Comparison of ENCODE assay signal across 24 mouse cellular contexts in the genomic region with DNA sequence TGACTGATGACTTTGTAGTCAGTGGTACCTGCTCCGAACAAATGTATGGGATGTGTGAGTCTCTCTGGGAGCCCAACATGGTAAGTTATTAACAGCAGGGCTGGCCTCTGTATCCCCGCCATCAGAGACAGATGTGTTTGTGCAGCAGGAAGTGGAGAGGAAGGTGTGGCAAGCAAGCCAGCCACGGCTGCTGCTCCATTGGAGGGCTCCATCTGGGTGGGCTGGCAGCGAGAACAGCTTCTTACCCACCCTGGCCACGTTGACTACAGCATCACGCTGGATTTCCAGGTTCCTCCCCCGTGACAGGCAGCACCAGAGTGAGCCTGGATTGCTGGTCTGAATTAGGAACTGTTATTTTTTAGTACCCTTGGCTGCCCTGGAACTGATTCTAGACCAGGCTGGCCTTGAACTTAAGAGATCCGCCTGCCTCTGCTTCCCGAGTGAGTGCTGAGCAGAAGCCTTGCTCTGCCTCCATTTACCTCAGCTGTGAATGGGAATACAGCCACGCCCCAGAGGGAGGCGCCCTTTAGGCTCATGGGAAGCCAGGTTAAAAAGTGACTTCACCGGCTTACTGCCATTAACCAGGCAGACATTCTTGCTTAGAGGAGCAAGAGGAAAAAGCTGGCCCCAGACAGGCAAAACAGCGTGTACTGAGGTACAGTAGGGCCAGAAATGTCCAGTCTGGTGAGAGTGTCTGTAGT. TPM values are rescaled to one million over a fixed set of nuclear protein-coding genes. Genes with fewer than 3 reads are reported as not detected.
DNase-seq lines count a peak whose midpoint lies in the region; ATAC-seq and TF ChIP-seq lines count a peak whose summit lies in the region.
"Had no signal": no experiment of that assay in that cellular context is flagged by ENCODE, and none has a peak within 500 bp of the region (broad histone marks: within the 10 kb centered on the region; RNA-seq: fewer than 3 reads in every experiment).

No protein-coding gene starts in this region.

- intact Hi-C loops in gastrocnemius, adult 2 months (cut with DNase I), result no loop called here

- H3K36me3 ChIP-seq in limb, embryonic 15.5 days, result peaks cover 62% of the 10 kb centered on the region
- peaks cover 36% of the 10 kb centered on the region for H3K36me3 ChIP-seq in intestine, postnatal 0 days (ENCODE audit: control insufficient read depth, insufficient read depth)

- no peak overlapping the region for H3K9ac ChIP-seq in limb, embryonic 15.5 days
- no peak overlapping the region for H3K9ac ChIP-seq in intestine, postnatal 0 days (ENCODE audit: low read depth, low read length)
- H3K9ac ChIP-seq: heart, embryonic 13.5 days; hindbrain, embryonic 14.5 days; limb, embryonic 13.5 days; liver, embryonic 14.5 days; midbrain, embryonic 13.5 days; neural tube, embryonic 15.5 days had no signal

- 73% methylated on average over 13 of the region's 13 CpGs for WGBS in limb, embryonic 15.5 days
- WGBS in intestine, postnatal 0 days, result 70% methylated on average over 13 of the region's 13 CpGs

- TF ChIP-seq CTCF in gastrocnemius, adult 2 months (IDR thresholded peaks at IDR 0.05), result no peak
- no peak for TF ChIP-seq CTCF in intestine, postnatal 0 days (IDR thresholded peaks at IDR 0.05; ENCODE audit: low read depth)

- H3K27ac ChIP-seq in gastrocnemius, adult 2 months, result peak overlapping the region; percentile 87
- 0 out of 2 replicates have a peak overlapping the region, but pooled peaks have one; percentile 4 for H3K27ac ChIP-seq in limb, embryonic 15.5 days
- H3K27ac ChIP-seq in intestine, postnatal 0 days (ENCODE audit: low read depth, low read length), result no peak overlapping the region
- H3K27ac ChIP-seq: heart, embryonic 13.5 days; hindbrain, embryonic 14.5 days; left cerebral cortex, adult 2 months; limb, embryonic 13.5 days; liver, embryonic 14.5 days; midbrain, embryonic 13.5 days; neural tube, embryonic 15.5 days had no signal

- no peak for DNase-seq in gastrocnemius, adult 2 months
- DNase-seq in gastrocnemius, postnatal 25 days, result no peak
- peak; percentile 54 for DNase-seq in 416B (ENCODE audit: low read depth)
- DNase-seq in ZHBTc4 (ENCODE audit: low read depth, low spot score), result peak; percentile 65
- DNase-seq in lung, postnatal 10 days, result no peak
- DNase-seq in left cerebral cortex, adult 8-10 months (ENCODE audit: low spot score in 2 of 2), result no peak
- DNase-seq: adrenal gland, postnatal 10 days; cerebellum, postnatal 10 days; embryo, embryonic 11 days; heart, adult 18-20 months; layer of hippocampus, adult 9-11 months; right cerebral cortex, postnatal 14 days; spleen, adult 18-20 months had no signal

- no peaks in the 10 kb centered on the region for H3K27me3 ChIP-seq in limb, embryonic 15.5 days
- H3K27me3 ChIP-seq in intestine, postnatal 0 days (replicated peaks; ENCODE audit: control insufficient read depth, insufficient read depth, low read length), result no peaks in the 10 kb centered on the region
- H3K27me3 ChIP-seq: heart, embryonic 13.5 days; limb, embryonic 13.5 days; midbrain, embryonic 13.5 days; neural tube, embryonic 15.5 days had no signal

- no peak overlapping the region for H3K4me2 ChIP-seq in limb, embryonic 15.5 days
- H3K4me2 ChIP-seq in intestine, postnatal 0 days (replicated peaks; ENCODE audit: low read depth), result no peak overlapping the region
- H3K4me2 ChIP-seq: heart, embryonic 13.5 days; hindbrain, embryonic 14.5 days; limb, embryonic 13.5 days; midbrain, embryonic 13.5 days; neural tube, embryonic 15.5 days had no signal

- H3K4me1 ChIP-seq in limb, embryonic 15.5 days, result no peaks in the 10 kb centered on the region
- no peaks in the 10 kb centered on the region for H3K4me1 ChIP-seq in intestine, postnatal 0 days (replicated peaks; ENCODE audit: control insufficient read depth, insufficient read depth, low read length)
- H3K4me1 ChIP-seq: limb, embryonic 13.5 days; midbrain, embryonic 13.5 days had no signal

- no peaks in the 10 kb centered on the region for H3K9me3 ChIP-seq in limb, embryonic 15.5 days
- no peaks in the 10 kb centered on the region for H3K9me3 ChIP-seq in intestine, postnatal 0 days (ENCODE audit: control insufficient read depth)
- H3K9me3 ChIP-seq: heart, embryonic 13.5 days; limb, embryonic 13.5 days; midbrain, embryonic 13.5 days; neural tube, embryonic 15.5 days had no signal

- ATAC-seq in limb, embryonic 15.5 days (ENCODE audit: insufficient number of reproducible peaks, low FRiP score, low TSS enrichment, low read depth), result no peak
- no peak for ATAC-seq in intestine, postnatal 0 days
- ATAC-seq: CD4-positive, CD25-positive, alpha-beta regulatory T cell, adult 4 months; intestine, embryonic 16.5 days; midbrain, embryonic 13.5 days had no signal

- peak overlapping the region; percentile 8; the same call in 1 of the 2 replicates for H3K4me3 ChIP-seq in gastrocnemius, adult 2 months
- H3K4me3 ChIP-seq in limb, embryonic 15.5 days, result no peak overlapping the region
- no peak overlapping the region for H3K4me3 ChIP-seq in intestine, postnatal 0 days (ENCODE audit: low read depth, low read length)
- H3K4me3 ChIP-seq: heart, embryonic 13.5 days; left cerebral cortex, adult 2 months; limb, embryonic 13.5 days; midbrain, embryonic 13.5 days; neural tube, embryonic 15.5 days had no signal

RNA-seq across cellular contexts. Expression of gene Psmb3, which starts 8.2 kb away (rescaled TPM):
- total RNA-seq in gastrocnemius, adult 2 months (2021), result 100 to 1,000 TPM; 141 to 159 TPM
- 100 to 1,000 TPM; 128 TPM for total RNA-seq in gastrocnemius, postnatal 25 days (2021)
- 413 and 414 TPM in 2 replicates for polyA plus RNA-seq in limb, embryonic 15.5 days (2015; fragmentation: Nextera tagmentation; extraction: Ambion mirVana)
- polyA plus RNA-seq in intestine, postnatal 0 days (2015; fragmentation: Nextera tagmentation; extraction: Ambion mirVana), result 391 and 439 TPM in 2 replicates
- 100 to 1,000 TPM; 117 to 140 (median 132) TPM for total RNA-seq in left cerebral cortex, adult 8-10 months (2022)

RNA-seq across cellular contexts. Expression of gene Pcgf2, which starts 11.1 kb away (rescaled TPM):
- 1 to 10 TPM; 1.7 to 2.9 TPM for total RNA-seq in gastrocnemius, adult 2 months (2021)
- total RNA-seq in gastrocnemius, postnatal 25 days (2021), result 1 to 10 TPM; 2.4 to 3.3 TPM
- 13.1 and 14.7 TPM in 2 replicates for polyA plus RNA-seq in limb, embryonic 15.5 days (2015; fragmentation: Nextera tagmentation; extraction: Ambion mirVana)
- 7.9 and 8.9 TPM in 2 replicates for polyA plus RNA-seq in intestine, postnatal 0 days (2015; fragmentation: Nextera tagmentation; extraction: Ambion mirVana)
- 10 to 100 TPM; 35.3 to 39.6 (median 37.6) TPM for total RNA-seq in left cerebral cortex, adult 8-10 months (2022)

RNA-seq across cellular contexts. Expression of gene Cisd3, which starts 25.7 kb away (rescaled TPM):
- total RNA-seq in gastrocnemius, adult 2 months (2021), result 100 to 1,000 TPM in 1 of 2 experiments, 10 to 100 TPM in 1; 96.2 to 111 TPM
- total RNA-seq in gastrocnemius, postnatal 25 days (2021), result 100 to 1,000 TPM; 109 to 113 TPM
- polyA plus RNA-seq in limb, embryonic 15.5 days (2015; fragmentation: Nextera tagmentation; extraction: Ambion mirVana), result 13.5 and 18.6 TPM in 2 replicates
- polyA plus RNA-seq in intestine, postnatal 0 days (2015; fragmentation: Nextera tagmentation; extraction: Ambion mirVana), result 122 and 123 TPM in 2 replicates
- 10 to 100 TPM; 44.0 to 61.2 (median 54.6) TPM for total RNA-seq in left cerebral cortex, adult 8-10 months (2022)

RNA-seq across cellular contexts. Expression of gene Pip4k2b, which starts 33.2 kb away (rescaled TPM):
- total RNA-seq in gastrocnemius, adult 2 months (2021), result 10 to 100 TPM; 59.3 to 66.2 TPM
- total RNA-seq in gastrocnemius, postnatal 25 days (2021), result 10 to 100 TPM; 38.9 to 45.0 TPM
- 1.7 and 2.2 TPM in 2 replicates for polyA plus RNA-seq in limb, embryonic 15.5 days (2015; fragmentation: Nextera tagmentation; extraction: Ambion mirVana)
- 0.43 and 0.63 TPM in 2 replicates for polyA plus RNA-seq in intestine, postnatal 0 days (2015; fragmentation: Nextera tagmentation; extraction: Ambion mirVana)
- total RNA-seq in left cerebral cortex, adult 8-10 months (2022), result 100 to 1,000 TPM; 109 to 123 (median 110) TPM

RNA-seq across cellular contexts. Expression of gene Mllt6, which starts 48.1 kb away (rescaled TPM):
- 10 to 100 TPM; 41.9 to 54.7 TPM for total RNA-seq in gastrocnemius, adult 2 months (2021)
- 10 to 100 TPM; 33.0 to 40.5 TPM for total RNA-seq in gastrocnemius, postnatal 25 days (2021)
- polyA plus RNA-seq in limb, embryonic 15.5 days (2015; fragmentation: Nextera tagmentation; extraction: Ambion mirVana), result 2.4 and 2.6 TPM in 2 replicates
- 1.4 and 1.6 TPM in 2 replicates for polyA plus RNA-seq in intestine, postnatal 0 days (2015; fragmentation: Nextera tagmentation; extraction: Ambion mirVana)
- 100 to 1,000 TPM; 141 to 184 (median 161) TPM for total RNA-seq in left cerebral cortex, adult 8-10 months (2022)

Comparison
In these comparisons a context has a peak if more than half of its experiments do, and no peak if none do; other contexts are left out.
1. DNase-seq: peak in 416B (single experiment) and ZHBTc4 (single experiment); none in gastrocnemius, adult 2 months (single experiment), gastrocnemius, postnatal 25 days (single experiment), lung, postnatal 10 days (single experiment) and left cerebral cortex, adult 8-10 months (0 of 2).
2. RNA of gene Pcgf2, which starts 11.1 kb away (total RNA-seq): 35.3 to 39.6 TPM in left cerebral cortex, adult 8-10 months; 2.4 to 3.3 TPM in gastrocnemius, postnatal 25 days and 1.7 to 2.9 TPM in gastrocnemius, adult 2 months; every median in the first group is over 4 times any median in the second.